Mouse (Mus musculus): ENCODE measurements around the gene Med21.

Gene Med21

DNA sequence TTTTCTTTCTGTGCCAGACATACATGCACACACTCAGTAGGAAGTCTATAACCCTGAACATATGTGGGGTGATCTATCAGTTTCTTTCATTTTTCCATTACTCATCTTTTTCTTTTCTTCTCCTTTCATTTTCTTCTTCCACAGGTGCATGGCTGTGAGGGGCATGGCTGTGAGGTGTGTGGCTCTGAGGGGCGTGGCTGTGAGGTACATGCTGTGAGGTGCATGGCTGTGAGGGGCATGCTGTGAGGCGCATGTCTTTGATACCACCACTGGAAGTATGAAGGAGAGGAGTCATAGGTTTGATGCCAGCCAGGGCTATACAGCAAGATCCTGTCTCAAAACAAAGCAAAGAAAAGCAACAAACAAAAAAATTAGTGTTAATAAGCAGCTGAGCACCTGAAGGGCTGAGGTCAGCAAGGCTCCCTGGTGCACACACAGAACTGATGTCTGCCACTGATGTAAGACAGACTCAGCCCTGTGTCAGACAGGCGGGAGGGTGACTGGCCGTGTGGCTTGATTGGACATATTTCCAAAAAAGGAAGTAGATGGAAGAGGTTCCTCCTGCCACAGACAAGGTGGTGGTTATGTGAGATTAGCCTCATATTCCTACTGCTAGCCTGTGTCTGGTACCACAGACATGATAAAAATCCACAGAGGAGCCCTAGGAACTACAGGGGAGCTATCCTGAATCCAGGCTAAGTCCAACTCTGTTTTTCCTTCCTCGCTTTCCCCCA, 44.3 kb downstream of the Med21 start:
- no peak for DNase-seq

DNA sequence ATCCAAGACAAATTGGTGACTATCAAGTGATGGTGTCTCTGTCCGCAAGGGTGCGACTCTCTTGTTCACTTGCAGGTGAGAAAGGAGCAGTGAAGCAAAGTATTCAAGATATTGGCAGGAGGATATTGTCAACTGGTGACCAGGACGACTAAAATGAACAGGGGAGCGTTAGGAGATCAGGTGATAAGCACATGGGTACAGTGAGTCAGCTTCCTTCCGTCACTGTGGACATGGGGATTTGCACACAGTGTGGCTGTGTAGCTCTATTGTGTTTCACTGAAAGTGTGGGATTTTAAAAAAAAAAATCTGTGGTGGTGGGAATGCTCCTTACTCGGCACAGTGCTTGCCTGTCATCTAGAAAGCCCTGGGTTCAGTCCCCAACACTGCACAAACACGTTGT, 45.7 kb downstream of the Med21 start:
- no peak for DNase-seq

DNA sequence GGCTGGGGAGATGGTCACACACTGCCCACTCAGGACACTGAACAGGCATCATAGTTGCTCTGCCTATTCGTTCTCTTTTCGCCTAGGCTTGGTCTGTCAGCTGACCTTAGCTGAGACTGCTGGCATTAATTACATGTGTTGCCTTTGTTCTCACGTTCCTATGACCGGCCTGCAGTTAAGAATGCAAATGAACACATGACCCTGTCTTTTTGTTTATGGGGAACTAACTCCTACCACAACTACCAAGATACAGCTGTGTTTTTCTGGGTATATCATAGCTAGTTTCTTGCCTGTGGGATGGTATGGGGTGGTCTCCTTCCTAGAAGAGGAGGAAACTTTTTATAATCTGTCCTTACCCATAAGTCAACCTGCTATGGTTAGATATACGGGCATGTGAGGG, 46.5 kb downstream of the Med21 start:
- no peak for DNase-seq

DNA sequence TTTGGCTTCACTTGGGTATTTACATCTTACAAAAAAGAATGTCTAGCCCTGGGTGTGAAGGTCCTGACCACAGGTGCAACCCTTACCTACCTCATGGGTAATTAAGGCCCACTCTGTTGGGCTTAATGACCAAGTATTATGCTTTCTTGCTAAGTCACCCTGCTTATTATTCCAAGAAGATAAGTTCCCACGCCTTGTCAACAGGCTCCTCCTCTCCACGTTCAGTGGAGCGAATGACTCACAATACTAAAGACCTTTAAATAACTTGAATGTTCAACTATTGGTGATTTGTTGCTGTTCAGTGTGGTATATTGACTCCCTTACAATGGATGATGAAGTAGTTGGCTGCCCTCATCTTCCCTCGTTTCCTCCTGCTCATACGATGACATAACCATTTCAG, 55.4 kb downstream of the Med21 start:
- DNase-seq, result no peak

DNA sequence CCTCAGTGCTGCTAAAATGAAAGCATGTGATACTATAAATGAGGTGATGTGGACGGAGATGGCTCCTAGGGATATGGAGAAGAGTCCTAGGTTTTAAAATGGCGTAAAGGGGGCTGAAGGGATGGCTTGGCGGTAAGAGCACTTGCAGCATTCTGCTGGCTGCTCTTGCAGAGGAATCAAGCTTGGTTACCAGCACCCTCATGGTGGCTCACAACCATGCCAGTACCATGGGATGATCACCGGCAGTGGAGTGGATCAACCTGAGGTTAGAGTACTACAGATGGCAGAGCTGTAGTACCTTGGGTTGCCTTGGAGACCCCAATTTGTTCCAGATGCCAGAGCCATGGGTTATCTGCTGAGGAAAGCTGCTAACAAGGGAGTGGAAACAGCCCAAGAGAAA, 56.0 kb downstream of the Med21 start:
- DNase-seq, result no peak

Data from kidney, adult 9 months (tissue).